Mouse (Mus musculus): ENCODE measurements at regions not wholly inside any gene's neighbourhood (a gene's known extent, or its start where the extent isn't known, plus 50 kb on each side); places are given as distances from the start of the nearest gene placed in this dataset.

GRCm38 (mm10) chr13:90823877-90824276, 81.3 kb downstream of the Atp6ap1l start:
- peak; percentile 13 for DNase-seq

GRCm38 (mm10) chr13:90821898-90822297, 83.3 kb downstream of the Atp6ap1l start:
- no peak for DNase-seq

- DNase-seq = no peak
Observed at GRCm38 (mm10) chr13:90820453-90820852, 84.7 kb downstream of the Atp6ap1l start.

- DNase-seq = no peak
Observed at GRCm38 (mm10) chr13:90819934-90820333, 85.2 kb downstream of the Atp6ap1l start.

GRCm38 (mm10) chr13:90814174-90814865, 90.8 kb downstream of the Atp6ap1l start:
- DNase-seq = no peak

GRCm38 (mm10) chr13:90810011-90810410, 95.1 kb downstream of the Atp6ap1l start:
- no peak for DNase-seq

GRCm38 (mm10) chr13:90799641-90800040, 105.5 kb downstream of the Atp6ap1l start:
- no peak for DNase-seq

- no peak for DNase-seq
Observed at GRCm38 (mm10) chr13:90798791-90799542, 106.2 kb downstream of the Atp6ap1l start.

- no peak for DNase-seq
Observed at GRCm38 (mm10) chr13:90798381-90798780, 106.8 kb downstream of the Atp6ap1l start.

- DNase-seq = no peak
Observed at GRCm38 (mm10) chr13:90797209-90797608, 107.9 kb downstream of the Atp6ap1l start.

GRCm38 (mm10) chr13:90796809-90797208, 108.3 kb downstream of the Atp6ap1l start:
- DNase-seq = no peak

- no peak for DNase-seq
Observed at GRCm38 (mm10) chr13:90782435-90782834, 122.7 kb downstream of the Atp6ap1l start.

GRCm38 (mm10) chr13:90781974-90782373, 123.2 kb downstream of the Atp6ap1l start:
- DNase-seq = no peak

- no peak for DNase-seq
Observed at GRCm38 (mm10) chr13:90777952-90778298, 127.2 kb downstream of the Atp6ap1l start.

GRCm38 (mm10) chr13:90777123-90777951, 127.8 kb downstream of the Atp6ap1l start:
- no peak for DNase-seq

- no peak for DNase-seq
Observed at GRCm38 (mm10) chr13:90762154-90762553, 143.0 kb downstream of the Atp6ap1l start.

- DNase-seq = no peak
Observed at GRCm38 (mm10) chr13:90760516-90761050, 144.6 kb downstream of the Atp6ap1l start.

GRCm38 (mm10) chr13:90754451-90754850, 150.7 kb downstream of the Atp6ap1l start:
- no peak for DNase-seq

GRCm38 (mm10) chr13:90749741-90750140, 155.4 kb downstream of the Atp6ap1l start:
- no peak for DNase-seq

GRCm38 (mm10) chr13:90745063-90745462, 160.1 kb downstream of the Atp6ap1l start:
- no peak for DNase-seq

GRCm38 (mm10) chr13:90742615-90743402, 162.3 kb downstream of the Atp6ap1l start:
- DNase-seq = no peak

GRCm38 (mm10) chr13:90739797-90740196, 165.4 kb downstream of the Atp6ap1l start:
- DNase-seq = no peak
